Mouse (Mus musculus): ENCODE results near the gene Atoh8. TPM values are rescaled to one million over a fixed set of nuclear protein-coding genes. Genes with fewer than 3 reads are reported as not detected.

Atoh8 gene
- polyA plus RNA-seq, 1 experiment from 2014 or later = 9.6 TPM

DNA sequence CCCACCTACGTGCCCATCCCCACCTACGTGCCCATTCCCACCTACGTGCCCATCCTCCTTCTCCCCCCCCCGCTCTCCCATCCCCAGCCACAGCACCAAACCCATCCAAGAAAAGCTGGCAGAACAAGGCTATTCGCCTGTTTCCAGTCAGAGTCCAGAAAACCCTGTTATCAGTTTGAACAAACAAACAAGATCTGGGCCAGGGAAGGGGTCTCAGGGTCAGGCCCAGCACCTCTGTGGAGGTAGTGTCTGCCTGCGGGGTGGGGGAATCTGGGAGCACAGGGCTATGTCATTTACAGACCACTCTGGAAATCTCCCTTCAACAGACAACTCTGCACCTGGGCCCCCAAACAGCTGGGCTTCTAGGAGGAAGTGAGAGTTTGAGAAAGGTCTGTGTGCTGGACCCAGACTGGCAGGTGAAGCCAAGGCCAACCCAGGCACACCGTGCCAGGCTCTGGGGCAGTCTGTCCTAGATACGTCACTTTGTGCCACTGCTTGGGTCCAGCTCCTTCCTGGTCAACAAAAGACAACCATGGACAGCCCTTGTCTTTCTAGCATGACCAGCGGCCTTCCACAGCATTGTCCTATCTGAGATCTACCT lies 7.6 kb downstream of the Atoh8 start:
- H3K27me3 ChIP-seq (ENCODE audit: control insufficient read depth, insufficient read depth, low read length) = peaks cover 4% of the 10 kb centered on the region; the same call in 1 of the 2 replicates

DNA sequence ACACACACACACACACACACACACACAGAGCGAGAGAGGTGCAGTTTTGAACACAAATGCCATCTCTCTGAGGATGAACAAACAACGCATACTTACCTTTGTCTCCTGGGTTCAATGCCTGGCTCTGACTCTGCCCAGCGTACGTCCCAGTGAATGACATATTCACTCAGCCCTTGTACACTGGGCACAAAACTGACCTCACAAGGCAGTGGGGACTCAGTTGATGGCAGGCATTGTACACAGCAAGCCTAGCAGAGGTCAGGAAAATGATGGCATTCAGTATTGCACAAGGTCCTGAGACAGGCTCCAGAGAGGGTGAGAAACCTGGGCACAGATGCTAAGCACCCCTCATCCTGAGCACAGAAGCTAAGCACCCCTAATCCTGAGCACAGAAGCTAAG lies 8.4 kb downstream of the Atoh8 start:
- no peaks in the 10 kb centered on the region for H3K36me3 ChIP-seq (ENCODE audit: control insufficient read depth, insufficient read depth, low read length)
- H3K4me3 ChIP-seq (ENCODE audit: low read depth, low read length) = no peak overlapping the region
- H3K4me1 ChIP-seq (replicated peaks; ENCODE audit: control insufficient read depth, insufficient read depth, low read length) = peaks cover 13% of the 10 kb centered on the region
- no peaks in the 10 kb centered on the region for H3K9me3 ChIP-seq (ENCODE audit: control insufficient read depth, low read length)
- no peak overlapping the region for H3K4me2 ChIP-seq (replicated peaks; ENCODE audit: low read depth, low read length)
- WGBS = 88% methylated on average over 4 of the region's 4 CpGs
- no peak for ATAC-seq (ENCODE audit: low FRiP score)
- no peak overlapping the region for H3K9ac ChIP-seq (ENCODE audit: low read depth, low read length)
- no peak overlapping the region for H3K27ac ChIP-seq (ENCODE audit: low read depth, low read length)
- DNase-seq (ENCODE audit: low spot score) = no peak
- H3K27me3 ChIP-seq (ENCODE audit: control insufficient read depth, insufficient read depth, low read length) = peaks cover 1% of the 10 kb centered on the region; the same call in 1 of the 2 replicates

More for the DNA sequence above, 7.6 kb downstream of the Atoh8 start:
- Histone ChIP-seq H3K4me1 (replicated peaks; ENCODE audit: control insufficient read depth, insufficient read depth, low read length) (0 out of 2 replicates have a peak, but pooled peaks cover 7% of the 10 kb centered on the region), H3K27ac (ENCODE audit: low read depth, low read length) (no peak overlapping the region), H3K9ac (ENCODE audit: low read depth, low read length) (no peak overlapping the region), H3K9me3 (ENCODE audit: control insufficient read depth, low read length) (no peaks in the 10 kb centered on the region), H3K36me3 (ENCODE audit: control insufficient read depth, insufficient read depth, low read length) (no peaks in the 10 kb centered on the region), H3K4me3 (ENCODE audit: low read depth, low read length) (no peak overlapping the region), H3K4me2 (replicated peaks; ENCODE audit: low read depth, low read length) (no peak overlapping the region)
- 87% methylated on average over 9 of the region's 9 CpGs for WGBS
- ATAC-seq (ENCODE audit: low FRiP score) (no peak), DNase-seq (ENCODE audit: low spot score) (no peak)

DNA sequence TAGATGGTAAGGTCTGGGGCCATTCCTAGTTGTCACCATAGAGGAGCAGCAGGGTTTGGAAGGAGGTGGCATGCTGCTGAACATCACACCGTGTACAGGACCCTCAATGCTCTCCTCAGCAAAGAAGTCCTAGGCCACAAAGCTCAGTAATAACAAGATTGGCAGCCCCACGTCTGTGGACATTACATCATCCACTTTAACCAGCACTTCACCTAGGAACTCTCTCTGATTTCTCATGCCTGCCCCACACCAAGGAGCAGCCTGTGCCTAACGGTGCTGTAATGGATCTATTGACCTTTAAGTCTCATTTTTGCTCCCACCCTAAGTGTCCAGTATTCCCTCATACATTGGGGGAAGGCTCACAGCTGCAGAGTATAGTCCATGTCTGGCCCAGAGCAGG lies 9.7 kb downstream of the Atoh8 start:
- Histone ChIP-seq H3K27me3 (ENCODE audit: control insufficient read depth, insufficient read depth, low read length) (no peaks in the 10 kb centered on the region), H3K9ac (ENCODE audit: low read depth, low read length) (no peak overlapping the region)
- WGBS = 85% methylated on average over 3 of the region's 3 CpGs

DNA sequence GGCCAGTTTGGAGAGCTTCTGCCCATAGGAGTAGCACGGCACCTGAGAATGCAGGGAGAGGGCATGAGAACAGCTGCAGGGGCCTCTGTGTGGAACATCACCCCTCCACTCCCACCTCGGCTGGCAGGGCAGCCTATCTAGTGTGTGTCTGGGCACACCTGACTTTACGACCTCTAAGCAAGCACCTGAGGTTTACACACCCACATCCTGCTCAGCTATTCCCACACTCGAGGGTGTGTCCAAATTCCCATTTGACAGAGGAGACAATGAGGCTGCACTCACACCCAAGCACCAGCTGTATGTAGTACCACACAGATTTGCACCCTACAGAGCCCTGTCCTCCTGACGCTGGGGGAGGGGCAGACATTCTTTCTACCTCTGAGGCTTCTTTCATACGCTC lies 11.5 kb downstream of the Atoh8 start:
- H3K9ac ChIP-seq (ENCODE audit: low read depth, low read length) = no peak overlapping the region
- DNase-seq (ENCODE audit: low spot score) (no peak), ATAC-seq (ENCODE audit: low FRiP score) (no peak)
- WGBS = 71% methylated on average over 6 of the region's 6 CpGs
- H3K4me3 ChIP-seq (ENCODE audit: low read depth, low read length) = no peak overlapping the region
- peaks cover 16% of the 10 kb centered on the region for H3K4me1 ChIP-seq (replicated peaks; ENCODE audit: control insufficient read depth, insufficient read depth, low read length)
- H3K36me3 ChIP-seq (ENCODE audit: control insufficient read depth, insufficient read depth, low read length) = no peaks in the 10 kb centered on the region
- no peak overlapping the region for H3K27ac ChIP-seq (ENCODE audit: low read depth, low read length)
- H3K27me3 ChIP-seq (ENCODE audit: control insufficient read depth, insufficient read depth, low read length) = peaks cover 9% of the 10 kb centered on the region
- no peaks in the 10 kb centered on the region for H3K9me3 ChIP-seq (ENCODE audit: control insufficient read depth, low read length)
- H3K4me2 ChIP-seq (replicated peaks; ENCODE audit: low read depth, low read length) = no peak overlapping the region

More for the DNA sequence above, 9.7 kb downstream of the Atoh8 start:
- Histone ChIP-seq H3K9me3 (ENCODE audit: control insufficient read depth, low read length) (no peaks in the 10 kb centered on the region), H3K4me3 (ENCODE audit: low read depth, low read length) (no peak overlapping the region), H3K4me1 (replicated peaks; ENCODE audit: control insufficient read depth, insufficient read depth, low read length) (peaks cover 16% of the 10 kb centered on the region), H3K27ac (ENCODE audit: low read depth, low read length) (no peak overlapping the region), H3K36me3 (ENCODE audit: control insufficient read depth, insufficient read depth, low read length) (no peaks in the 10 kb centered on the region), H3K4me2 (replicated peaks; ENCODE audit: low read depth, low read length) (no peak overlapping the region)
- ATAC-seq (ENCODE audit: low FRiP score) (no peak), DNase-seq (ENCODE audit: low spot score) (no peak)

DNA sequence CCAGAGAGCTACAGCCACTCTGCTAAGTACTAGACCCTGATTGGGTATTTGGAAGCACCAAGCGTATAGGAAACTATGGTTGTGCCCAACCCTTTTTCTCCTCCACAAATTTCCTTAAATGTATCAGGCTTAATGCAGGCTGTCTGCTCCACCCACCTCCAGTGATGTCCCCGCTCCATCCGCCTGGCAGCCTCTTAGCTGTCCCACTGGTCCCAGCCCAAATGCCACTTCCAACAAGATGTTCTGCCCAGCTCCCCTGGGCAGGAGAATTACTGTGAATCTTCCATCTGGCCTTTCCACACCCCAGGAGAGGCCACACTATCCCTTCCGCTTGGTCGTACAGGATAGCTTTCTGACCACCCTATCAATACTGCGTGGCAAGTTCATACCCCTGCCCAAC lies 12.5 kb downstream of the Atoh8 start:
- Histone ChIP-seq H3K4me3 (ENCODE audit: low read depth, low read length) (no peak overlapping the region), H3K4me1 (replicated peaks; ENCODE audit: control insufficient read depth, insufficient read depth, low read length) (peaks cover 23% of the 10 kb centered on the region), H3K36me3 (ENCODE audit: control insufficient read depth, insufficient read depth, low read length) (no peaks in the 10 kb centered on the region), H3K9ac (ENCODE audit: low read depth, low read length) (no peak overlapping the region), H3K27ac (ENCODE audit: low read depth, low read length) (no peak overlapping the region), H3K4me2 (replicated peaks; ENCODE audit: low read depth, low read length) (no peak overlapping the region), H3K9me3 (ENCODE audit: control insufficient read depth, low read length) (no peaks in the 10 kb centered on the region), H3K27me3 (ENCODE audit: control insufficient read depth, insufficient read depth, low read length) (peaks cover 9% of the 10 kb centered on the region)
- no peak for DNase-seq (ENCODE audit: low spot score)
- 66% methylated on average over 6 of the region's 6 CpGs for WGBS
- no peak for ATAC-seq (ENCODE audit: low FRiP score)

DNA sequence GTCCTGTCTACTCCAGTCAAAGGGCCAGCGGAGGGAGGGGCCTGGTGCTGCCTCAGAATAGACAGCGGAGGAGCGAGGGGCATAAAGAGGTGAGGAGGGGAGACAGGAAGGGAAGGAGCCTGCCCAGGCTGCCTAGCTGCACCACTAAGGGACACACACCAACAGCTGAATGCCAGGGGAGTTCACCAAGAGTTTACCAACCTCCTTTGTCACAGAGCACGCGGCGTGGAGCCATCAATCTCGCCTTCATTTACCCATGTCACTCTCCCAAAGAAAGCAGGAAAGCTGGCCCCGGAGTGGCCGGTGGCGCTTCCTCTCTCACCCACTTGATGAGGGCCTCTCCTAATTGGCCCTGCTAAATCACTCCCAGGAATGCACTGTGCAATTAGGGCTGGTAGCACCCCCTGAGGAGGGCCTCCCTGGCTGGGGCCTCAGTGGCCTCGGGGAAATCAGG lies 13.1 kb downstream of the Atoh8 start:
- no peaks in the 10 kb centered on the region for H3K36me3 ChIP-seq (ENCODE audit: control insufficient read depth, insufficient read depth, low read length)
- H3K9ac ChIP-seq (ENCODE audit: low read depth, low read length) = no peak overlapping the region
- no peak overlapping the region for H3K4me3 ChIP-seq (ENCODE audit: low read depth, low read length)
- ATAC-seq (ENCODE audit: low FRiP score) = peak; percentile 62
- H3K27ac ChIP-seq (ENCODE audit: low read depth, low read length) = no peak overlapping the region
- no peaks in the 10 kb centered on the region for H3K9me3 ChIP-seq (ENCODE audit: control insufficient read depth, low read length)
- H3K4me1 ChIP-seq (replicated peaks; ENCODE audit: control insufficient read depth, insufficient read depth, low read length) = peaks cover 25% of the 10 kb centered on the region
- H3K27me3 ChIP-seq (ENCODE audit: control insufficient read depth, insufficient read depth, low read length) = peaks cover 9% of the 10 kb centered on the region
- 4% methylated on average over 11 of the region's 11 CpGs for WGBS
- DNase-seq (ENCODE audit: low spot score) = peak; percentile 51
- H3K4me2 ChIP-seq (replicated peaks; ENCODE audit: low read depth, low read length) = 0 out of 2 replicates have a peak overlapping the region, but pooled peaks have one; percentile 3

DNA sequence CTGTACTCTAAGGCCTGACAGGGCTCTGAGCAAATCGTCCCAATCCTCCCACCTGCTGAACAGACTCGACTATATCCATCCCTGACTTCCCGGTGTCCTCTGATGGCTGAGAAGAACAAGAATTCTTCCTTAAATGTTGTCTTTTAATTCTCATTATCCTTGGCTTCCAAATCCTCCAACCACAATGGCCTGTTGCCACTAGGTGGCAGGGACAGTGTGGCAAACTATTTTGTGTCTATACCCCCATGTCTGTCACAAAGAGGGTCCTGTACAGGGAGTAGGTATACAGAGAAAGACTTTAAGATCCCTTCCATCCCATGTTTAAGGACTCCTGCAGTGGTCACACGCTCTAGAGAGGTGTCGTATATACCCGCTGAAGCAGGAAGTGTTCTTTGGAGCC lies 14.1 kb downstream of the Atoh8 start:
- no peak overlapping the region for H3K4me3 ChIP-seq (ENCODE audit: low read depth, low read length)
- H3K27ac ChIP-seq (ENCODE audit: low read depth, low read length) = no peak overlapping the region
- H3K36me3 ChIP-seq (ENCODE audit: control insufficient read depth, insufficient read depth, low read length) = no peaks in the 10 kb centered on the region
- peaks cover 25% of the 10 kb centered on the region for H3K4me1 ChIP-seq (replicated peaks; ENCODE audit: control insufficient read depth, insufficient read depth, low read length)
- ATAC-seq (ENCODE audit: low FRiP score) (no peak), DNase-seq (ENCODE audit: low spot score) (no peak)
- H3K9ac ChIP-seq (ENCODE audit: low read depth, low read length) = no peak overlapping the region
- no peaks in the 10 kb centered on the region for H3K9me3 ChIP-seq (ENCODE audit: control insufficient read depth, low read length)
- peaks cover 9% of the 10 kb centered on the region for H3K27me3 ChIP-seq (ENCODE audit: control insufficient read depth, insufficient read depth, low read length)
- WGBS = 54% methylated on average over 6 of the region's 6 CpGs
- H3K4me2 ChIP-seq (replicated peaks; ENCODE audit: low read depth, low read length) = no peak overlapping the region

DNA sequence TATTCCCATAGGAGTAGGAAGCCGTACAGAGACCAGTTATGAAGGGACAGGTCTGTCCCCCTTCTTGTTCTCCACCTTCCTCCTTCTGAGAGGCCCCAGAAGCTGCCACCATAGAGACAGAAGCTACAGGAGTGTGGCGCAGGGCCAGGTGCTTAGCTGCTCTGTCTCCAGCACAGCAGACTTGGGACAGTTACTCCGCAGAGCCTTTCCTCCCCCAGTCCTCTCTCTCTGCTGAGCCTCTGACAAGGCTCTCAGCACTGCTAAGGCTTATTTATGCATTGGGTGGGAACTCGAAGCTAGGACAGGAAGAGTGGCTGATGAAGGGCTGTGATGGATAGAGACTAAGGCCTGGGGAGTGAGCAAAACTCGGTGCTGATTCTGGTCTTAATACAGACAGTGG lies 15.8 kb downstream of the Atoh8 start:
- H3K9ac ChIP-seq (ENCODE audit: low read depth, low read length) = no peak overlapping the region
- H3K4me1 ChIP-seq (replicated peaks; ENCODE audit: control insufficient read depth, insufficient read depth, low read length) = peaks cover 37% of the 10 kb centered on the region
- no peak for ATAC-seq (ENCODE audit: low FRiP score)
- H3K27ac ChIP-seq (ENCODE audit: low read depth, low read length) = no peak overlapping the region
- no peaks in the 10 kb centered on the region for H3K36me3 ChIP-seq (ENCODE audit: control insufficient read depth, insufficient read depth, low read length)
- H3K9me3 ChIP-seq (ENCODE audit: control insufficient read depth, low read length) = no peaks in the 10 kb centered on the region
- no peak overlapping the region for H3K4me2 ChIP-seq (replicated peaks; ENCODE audit: low read depth, low read length)
- no peak overlapping the region for H3K4me3 ChIP-seq (ENCODE audit: low read depth, low read length)
- WGBS = 69% methylated on average over 5 of the region's 5 CpGs
- DNase-seq (ENCODE audit: low spot score) = no peak
- peaks cover 12% of the 10 kb centered on the region for H3K27me3 ChIP-seq (ENCODE audit: control insufficient read depth, insufficient read depth, low read length)

DNA sequence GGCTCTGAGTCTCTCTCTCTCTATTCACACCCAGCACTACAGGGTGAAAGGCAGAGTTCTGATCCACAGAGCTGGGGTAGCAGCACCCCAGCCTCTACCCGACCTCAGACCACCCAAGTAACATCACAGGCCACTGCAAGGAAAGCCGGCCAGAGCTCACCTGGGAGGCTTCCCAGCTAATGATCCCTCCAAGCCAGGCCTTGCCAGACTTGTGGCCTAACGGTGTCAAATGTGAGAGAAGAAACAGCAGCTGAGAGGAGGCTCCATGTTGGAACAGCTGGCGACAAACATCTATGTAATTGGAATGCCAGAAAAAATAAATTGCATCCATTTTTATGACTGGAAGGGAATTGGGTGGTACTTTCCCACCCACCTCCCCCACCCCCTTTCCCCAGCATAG lies 17.1 kb downstream of the Atoh8 start:
- 47% methylated on average over 4 of the region's 4 CpGs for WGBS
- H3K27ac ChIP-seq (ENCODE audit: low read depth, low read length) = no peak overlapping the region

More for the DNA sequence above, 17.1 kb downstream of the Atoh8 start:
- no peaks in the 10 kb centered on the region for H3K36me3 ChIP-seq (ENCODE audit: control insufficient read depth, insufficient read depth, low read length)
- DNase-seq (ENCODE audit: low spot score) (no peak), ATAC-seq (ENCODE audit: low FRiP score) (no peak)
- peaks cover 12% of the 10 kb centered on the region for H3K27me3 ChIP-seq (ENCODE audit: control insufficient read depth, insufficient read depth, low read length)
- no peaks in the 10 kb centered on the region for H3K9me3 ChIP-seq (ENCODE audit: control insufficient read depth, low read length)
- H3K4me1 ChIP-seq (replicated peaks; ENCODE audit: control insufficient read depth, insufficient read depth, low read length) = peaks cover 35% of the 10 kb centered on the region
- no peak overlapping the region for H3K4me3 ChIP-seq (ENCODE audit: low read depth, low read length)
- H3K4me2 ChIP-seq (replicated peaks; ENCODE audit: low read depth, low read length) = no peak overlapping the region
- H3K9ac ChIP-seq (ENCODE audit: low read depth, low read length) = no peak overlapping the region
